Mouse (Mus musculus) forebrain, embryonic 10.5 days (tissue): ENCODE results near the gene Atf1. TPM values are rescaled to one million over a fixed set of nuclear protein-coding genes. Genes with fewer than 3 reads are reported as not detected.
A peak's percentile ranks its signal among the peaks of the same experiment; 100 is the strongest.
"Not testable (repeated sequence)": the region's sequence is repeated elsewhere in the genome, so short reads cannot be mapped to it uniquely, and the experiment has no call there.

Experiments used
- DNase-seq: peaks from one replicate; pipeline ENCODE4 v3.0.0-alpha.2; 2017; ENCODE audit warnings: low spot score; ENCODE audit errors: extremely low spot score
- H3K27ac ChIP-seq: fragments of 300-500 bp; sonication (generic); 2 replicates; pipeline ENCODE4 v1.5.1; 2016; ENCODE audit warnings: mild to moderate bottlenecking
- H3K27me3 ChIP-seq: fragments of 300-500 bp; sonication (generic); 2 replicates; pipeline ENCODE4 v1.6.1; 2016; ENCODE audit warnings: mild to moderate bottlenecking; ENCODE audit not compliant: poor library complexity, severe bottlenecking
- H3K36me3 ChIP-seq: fragments of 300-500 bp; sonication (generic); replicated peaks from 2 replicates; pipeline ENCODE4 v1.6.1; 2016; ENCODE audit warnings: mild to moderate bottlenecking, moderate library complexity
- H3K4me1 ChIP-seq: fragments of 300-500 bp; sonication (generic); 2 replicates; pipeline ENCODE4 v1.6.1; 2016
- H3K4me3 ChIP-seq: fragments of 300-500 bp; sonication (generic); 2 replicates; pipeline ENCODE4 v1.5.1; 2016; ENCODE audit warnings: mild to moderate bottlenecking, moderate library complexity
- H3K9me3 ChIP-seq: fragments of 300-500 bp; sonication (generic); 2 replicates; pipeline ENCODE4 v1.6.1; 2016; ENCODE audit warnings: mild to moderate bottlenecking, moderate library complexity
- WGBS: fragments of 180-500 bp; shearing (Covaris S2); methylation state at CpG from one replicate; pipeline ENCODE4 v1.1.7; 2016; 5-methylcytosine and 5-hydroxymethylcytosine counted together
- polyA plus RNA-seq: library from polyadenylated mRNA; unstranded; fragments of >200 nt; fragmentation: Nextera tagmentation; extraction: Ambion mirVana; gene quantifications from 2 replicates; pipeline ENCODE4 v1.2.1, GENCODE M21; 2016

Gene Atf1
- polyA plus RNA-seq, 1 experiment from 2014 or later, result 41.4 TPM

DNA sequence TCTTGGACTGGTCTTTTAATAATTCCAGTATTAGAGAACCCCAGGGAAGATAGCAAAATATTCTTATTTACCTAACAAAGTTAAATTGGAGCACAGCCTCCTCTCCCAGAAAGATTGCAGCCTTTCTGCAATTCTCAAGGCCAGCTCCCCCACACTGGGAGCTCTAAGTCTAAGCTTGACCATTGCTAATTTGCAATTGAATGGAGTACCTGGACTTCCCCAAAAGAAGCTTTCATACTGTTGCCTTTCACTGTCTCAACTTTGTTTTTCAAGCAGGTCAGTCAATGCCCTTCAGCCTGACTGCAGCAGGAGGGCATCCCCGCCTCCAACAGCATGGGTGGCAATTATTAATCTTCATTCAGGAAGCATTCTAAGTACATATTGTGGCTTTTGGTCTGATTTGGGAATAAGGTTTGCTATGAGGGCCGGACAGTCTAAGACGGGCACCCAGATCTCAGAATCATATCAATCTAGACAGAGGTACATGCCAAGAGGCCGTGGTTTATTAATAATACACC is 46.2 kb downstream of the Atf1 start:
- DNase-seq, H3K27ac ChIP-seq, H3K36me3 ChIP-seq, H3K4me3 ChIP-seq: not testable (repeated sequence)
- Histone ChIP-seq H3K4me1 (peaks cover 11% of the 10 kb centered on the region), H3K9me3 (peaks cover 14% of the 10 kb centered on the region; the same call in 1 of the 2 replicates), H3K27me3 (peaks cover 23% of the 10 kb centered on the region)
- 92% methylated on average over 4 of the region's 4 CpGs for WGBS

DNA sequence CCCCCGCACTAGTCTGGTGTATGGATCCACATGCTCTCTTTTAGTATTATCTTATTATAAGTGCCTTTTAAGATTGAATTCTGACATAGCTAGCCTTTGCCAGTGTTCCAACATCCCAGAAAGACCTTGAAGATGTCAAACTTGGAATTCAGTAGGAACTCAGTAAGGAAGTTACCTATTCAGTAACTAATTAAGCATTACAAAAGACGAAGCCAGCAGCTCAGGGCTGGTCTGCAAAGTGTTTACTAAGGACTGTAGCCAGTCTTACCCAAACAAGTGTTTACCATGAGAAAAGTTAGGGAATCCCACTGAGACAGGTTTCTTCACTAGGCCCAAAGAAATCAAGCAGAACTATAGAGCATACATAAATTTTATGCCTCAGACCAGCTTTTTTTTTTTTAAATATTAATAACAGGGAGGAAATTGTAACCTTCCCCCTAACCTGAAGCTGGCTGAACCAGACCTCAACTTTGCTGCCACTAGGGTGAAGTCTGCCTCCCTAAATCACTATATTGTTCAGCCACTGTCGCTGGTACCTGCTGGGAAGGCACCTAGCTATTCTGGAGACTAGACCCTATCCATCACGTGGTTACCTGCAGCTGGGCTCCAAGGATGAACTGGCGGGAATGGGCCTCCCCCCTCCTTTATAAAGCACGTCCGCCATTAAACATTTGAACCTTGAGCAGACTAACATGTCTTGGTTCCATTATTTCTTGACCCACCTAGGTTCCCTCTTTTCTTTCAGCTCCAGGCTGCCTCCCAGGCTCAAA is 47.4 kb downstream of the Atf1 start:
- Histone ChIP-seq H3K4me1 (peaks cover 4% of the 10 kb centered on the region), H3K27ac (no peak overlapping the region), H3K4me3 (no peak overlapping the region), H3K9me3 (peaks cover 14% of the 10 kb centered on the region; the same call in 1 of the 2 replicates), H3K27me3 (peaks cover 15% of the 10 kb centered on the region), H3K36me3 (no peaks in the 10 kb centered on the region)
- no peak for DNase-seq
- 90% methylated on average over 7 of the region's 7 CpGs for WGBS

DNA sequence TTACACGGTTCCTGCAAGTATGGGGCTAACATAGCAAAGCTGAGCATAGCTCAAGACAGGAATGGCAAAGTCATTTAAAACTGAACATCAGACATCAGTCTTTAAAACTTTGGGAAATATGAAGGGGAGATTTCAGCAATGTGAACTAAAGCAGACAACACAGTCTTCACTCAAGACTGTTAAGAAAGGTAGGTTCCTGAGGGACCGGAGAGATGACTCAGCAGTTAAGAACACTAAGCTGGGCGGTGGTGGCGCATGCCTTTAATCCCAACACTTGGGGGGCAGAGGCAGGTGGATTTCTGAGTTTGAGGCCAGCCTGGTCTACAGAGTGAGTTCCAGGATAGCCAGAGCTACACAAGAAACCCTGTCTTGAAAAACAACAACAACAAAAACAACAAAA is 48.8 kb downstream of the Atf1 start:
- Histone ChIP-seq H3K27me3 (0 out of 2 replicates have a peak, but pooled peaks cover 2% of the 10 kb centered on the region), H3K27ac (no peak overlapping the region), H3K4me3 (no peak overlapping the region), H3K36me3 (no peaks in the 10 kb centered on the region), H3K4me1 (no peaks in the 10 kb centered on the region), H3K9me3 (peaks cover 17% of the 10 kb centered on the region; the same call in 1 of the 2 replicates)
- no peak for DNase-seq
- WGBS, result 89% methylated on average over 4 of the region's 4 CpGs

DNA sequence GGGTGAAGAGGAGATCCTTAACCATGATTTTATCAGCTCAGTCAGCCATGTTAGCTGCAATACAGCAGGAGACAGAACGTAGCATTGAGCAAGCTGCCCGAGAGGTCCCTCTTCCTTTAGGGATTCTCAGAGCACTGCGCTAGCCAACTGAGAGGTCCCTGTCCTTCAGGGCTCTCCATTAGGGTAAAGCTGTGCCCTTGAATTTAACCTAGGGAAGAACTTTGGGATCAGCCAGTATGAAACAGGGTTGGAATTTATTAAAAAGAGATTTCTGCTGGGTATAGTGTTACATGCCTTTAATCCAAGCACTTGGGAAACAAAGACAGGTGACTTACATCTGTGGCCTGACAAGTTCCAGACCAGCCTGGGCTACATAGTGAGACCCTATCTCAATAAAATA is 50.0 kb downstream of the Atf1 start:
- Histone ChIP-seq H3K27me3 (no peaks in the 10 kb centered on the region), H3K27ac (no peak overlapping the region), H3K9me3 (peaks cover 15% of the 10 kb centered on the region; the same call in 1 of the 2 replicates), H3K36me3 (no peaks in the 10 kb centered on the region), H3K4me1 (no peaks in the 10 kb centered on the region), H3K4me3 (no peak overlapping the region)
- DNase-seq, result no peak
- 98% methylated on average over 3 of the region's 3 CpGs for WGBS

DNA sequence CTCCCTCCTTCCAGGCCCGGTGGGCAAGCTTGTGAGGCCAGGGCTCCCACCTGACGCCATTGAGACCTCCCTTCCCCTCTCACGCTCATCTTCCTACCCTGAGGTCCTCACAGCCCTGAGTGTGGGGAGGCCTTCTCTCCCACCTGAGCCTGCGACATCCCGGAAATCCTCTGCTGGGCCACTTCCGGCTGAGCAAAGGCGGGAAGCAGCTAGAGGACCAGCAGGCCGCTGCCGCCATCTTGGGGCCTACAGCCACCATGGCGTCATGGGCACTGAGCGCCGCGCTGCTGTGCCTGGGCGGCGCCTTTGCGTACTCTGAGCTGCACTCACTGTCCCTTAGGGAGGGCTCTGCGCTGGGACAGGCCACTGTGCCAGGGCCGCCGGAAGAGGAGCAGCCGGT is 53.0 kb downstream of the Atf1 start, which contains the start of gene Tmprss12:
Gene Tmprss12, plus strand, starts transcription at position 212 of the 400 bp plus-strand sequence.
- Histone ChIP-seq H3K27me3 (no peaks in the 10 kb centered on the region), H3K4me3 (no peak within 1 kb of the TSS), H3K4me1 (no peaks in the 10 kb centered on the region), H3K36me3 (no peaks in the 10 kb centered on the region), H3K9me3 (0 out of 2 replicates have a peak, but pooled peaks cover 5% of the 10 kb centered on the region), H3K27ac (no peak within 1 kb of the TSS)
- WGBS, result 96% methylated on average over 20 of the region's 20 CpGs
- no peak for DNase-seq

DNA sequence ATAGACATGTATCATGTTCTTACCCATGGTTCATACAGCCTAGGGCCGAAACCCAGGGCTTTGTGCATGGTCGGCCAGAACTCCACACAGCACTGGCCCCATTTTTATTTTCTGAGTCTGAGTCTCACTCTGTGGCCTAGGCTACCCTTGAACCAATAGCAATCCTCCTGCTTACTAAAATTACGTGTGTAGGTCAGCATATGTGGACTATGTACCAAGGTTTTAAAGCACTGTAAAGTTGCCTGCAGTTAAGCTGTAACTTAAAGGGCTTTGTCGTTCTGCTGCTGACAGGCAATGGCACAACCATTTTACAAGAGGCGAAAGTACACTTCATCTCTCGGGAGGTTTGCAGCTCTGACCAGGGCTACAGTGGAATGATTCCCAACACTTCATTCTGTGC is 61.4 kb downstream of the Atf1 start:
- Histone ChIP-seq H3K27ac (no peak overlapping the region), H3K4me1 (no peaks in the 10 kb centered on the region), H3K36me3 (no peaks in the 10 kb centered on the region), H3K9me3 (no peaks in the 10 kb centered on the region; the same call in 1 of the 2 replicates), H3K4me3 (no peak overlapping the region), H3K27me3 (no peaks in the 10 kb centered on the region)
- DNase-seq, result no peak
- 90% methylated on average over 6 of the region's 6 CpGs for WGBS

DNA sequence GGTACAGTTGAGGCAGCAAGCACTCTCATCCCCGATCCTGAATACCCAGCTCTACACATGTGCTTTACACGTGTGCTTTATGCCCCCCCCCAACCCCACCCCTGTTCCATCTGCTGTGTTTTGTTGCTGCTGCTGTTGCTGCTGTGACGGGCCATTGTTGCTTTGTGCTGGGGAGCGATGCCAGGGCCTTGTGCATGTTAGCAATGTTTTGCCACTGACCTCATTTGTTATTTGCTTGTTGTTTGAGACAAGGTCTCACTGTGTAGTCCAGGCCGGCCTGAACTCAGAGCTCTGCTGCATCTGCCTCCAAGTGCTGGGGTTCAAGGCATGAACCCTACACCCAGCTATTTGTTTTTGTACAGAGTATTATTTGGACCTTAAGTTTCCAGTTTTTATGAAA is 63.2 kb downstream of the Atf1 start:
- WGBS, result 87% methylated on average over 5 of the region's 5 CpGs
- no peaks in the 10 kb centered on the region for H3K27me3 ChIP-seq
- H3K36me3 ChIP-seq, result no peaks in the 10 kb centered on the region
- peaks cover 4% of the 10 kb centered on the region for H3K4me1 ChIP-seq
- 0 out of 2 replicates have a peak overlapping the region, but pooled peaks have one; percentile 15 for H3K27ac ChIP-seq
- no peaks in the 10 kb centered on the region; the same call in 1 of the 2 replicates for H3K9me3 ChIP-seq
- H3K4me3 ChIP-seq, result no peak overlapping the region
- DNase-seq, result no peak

DNA sequence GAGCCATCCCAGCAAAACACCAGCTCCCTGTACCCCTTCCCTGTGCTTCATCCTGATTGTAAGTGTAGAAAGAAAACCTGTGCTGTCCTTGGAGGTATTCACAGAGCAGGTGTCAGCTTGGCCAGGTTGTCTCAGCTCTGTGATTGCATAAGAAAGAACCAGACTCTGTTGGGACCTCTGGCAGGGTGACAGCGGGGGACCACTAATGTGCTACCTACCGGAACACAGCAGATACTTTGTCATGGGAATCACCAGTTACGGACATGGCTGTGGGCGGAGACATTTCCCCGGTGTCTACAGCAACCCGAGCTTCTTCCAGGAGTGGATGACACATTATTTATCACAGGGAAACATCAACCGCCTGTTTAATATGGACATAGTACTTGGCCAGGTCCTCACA is 64.7 kb downstream of the Atf1 start:
- Histone ChIP-seq H3K27ac (no peak overlapping the region), H3K27me3 (no peaks in the 10 kb centered on the region), H3K4me3 (no peak overlapping the region), H3K36me3 (no peaks in the 10 kb centered on the region), H3K4me1 (peaks cover 4% of the 10 kb centered on the region), H3K9me3 (no peaks in the 10 kb centered on the region; the same call in 1 of the 2 replicates)
- no peak for DNase-seq
- 84% methylated on average over 7 of the region's 7 CpGs for WGBS

DNA sequence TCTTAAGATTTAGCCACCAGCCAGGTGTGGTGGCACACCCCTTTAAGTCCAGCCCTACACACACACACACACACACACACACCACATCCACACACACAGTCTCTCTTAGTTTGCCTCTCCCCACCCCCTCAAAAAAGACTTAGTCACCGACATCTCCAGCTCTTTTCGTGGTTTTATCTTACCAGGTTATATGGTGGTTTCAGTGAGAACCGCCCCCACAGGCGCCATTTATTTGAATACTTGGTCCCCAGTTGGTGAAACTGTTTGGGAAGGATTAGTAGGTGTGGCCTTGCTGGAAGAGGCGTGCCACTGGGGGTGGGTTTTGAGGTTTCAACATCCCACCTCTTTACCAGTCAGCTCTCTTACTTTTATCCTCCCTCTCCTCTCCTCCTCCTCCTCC is 70.2 kb downstream of the Atf1 start:
- Histone ChIP-seq H3K27ac (no peak overlapping the region), H3K27me3 (no peaks in the 10 kb centered on the region), H3K4me3 (no peak overlapping the region), H3K9me3 (no peaks in the 10 kb centered on the region), H3K36me3 (no peaks in the 10 kb centered on the region), H3K4me1 (peaks cover 9% of the 10 kb centered on the region)
- no peak for DNase-seq
- WGBS, result 91% methylated on average over 5 of the region's 5 CpGs

DNA sequence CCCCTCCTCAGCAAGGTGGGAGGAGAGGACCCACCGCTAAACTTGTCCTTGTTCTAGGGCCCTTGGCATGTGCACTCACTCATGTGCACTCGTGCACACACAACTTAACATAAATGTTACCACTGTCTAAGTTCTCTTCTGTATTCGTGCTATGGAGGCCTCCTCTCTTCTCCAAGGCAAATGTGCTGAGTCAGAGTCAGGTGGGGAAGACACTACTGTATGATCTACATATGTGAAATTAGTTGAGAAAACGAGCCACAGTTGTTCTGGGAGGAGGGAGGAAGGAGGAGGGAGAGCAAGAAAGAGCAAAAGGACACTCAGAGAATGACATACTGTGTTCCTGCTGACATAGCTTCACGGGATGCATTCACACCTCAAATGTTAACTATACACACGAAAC is 72.9 kb downstream of the Atf1 start:
- no peaks in the 10 kb centered on the region for H3K9me3 ChIP-seq
- WGBS, result 89% methylated on average over 6 of the region's 6 CpGs
- H3K36me3 ChIP-seq, result no peaks in the 10 kb centered on the region
- no peak overlapping the region for H3K27ac ChIP-seq
- H3K4me1 ChIP-seq, result peaks cover 28% of the 10 kb centered on the region
- no peak for DNase-seq
- no peaks in the 10 kb centered on the region for H3K27me3 ChIP-seq
- no peak overlapping the region for H3K4me3 ChIP-seq

DNA sequence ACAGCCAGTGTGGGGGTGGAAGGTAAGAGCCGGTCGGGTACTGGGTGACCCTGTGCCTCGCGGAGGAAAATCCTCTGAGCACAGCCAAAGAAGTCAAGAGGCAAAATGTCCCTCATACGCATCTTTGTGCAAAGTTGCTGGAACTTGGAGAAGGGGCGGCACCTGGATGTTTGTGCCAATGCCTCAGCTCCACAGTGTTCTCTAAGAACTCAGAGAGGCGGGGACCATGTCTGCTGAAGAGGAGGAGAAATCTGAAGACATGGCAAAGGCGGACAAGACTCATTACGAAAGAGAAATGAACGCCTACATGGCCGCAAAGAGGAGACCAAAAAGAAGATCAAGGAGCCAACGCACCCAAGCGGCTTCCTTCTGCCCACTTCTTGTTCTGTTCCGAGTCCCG is 73.9 kb downstream of the Atf1 start:
- H3K4me3 ChIP-seq, result no peak overlapping the region
- no peak for DNase-seq
- 80% methylated on average over 15 of the region's 15 CpGs for WGBS
- no peaks in the 10 kb centered on the region for H3K36me3 ChIP-seq
- no peak overlapping the region for H3K27ac ChIP-seq
- no peaks in the 10 kb centered on the region for H3K27me3 ChIP-seq
- H3K9me3 ChIP-seq, result no peaks in the 10 kb centered on the region
- peaks cover 33% of the 10 kb centered on the region for H3K4me1 ChIP-seq

DNA sequence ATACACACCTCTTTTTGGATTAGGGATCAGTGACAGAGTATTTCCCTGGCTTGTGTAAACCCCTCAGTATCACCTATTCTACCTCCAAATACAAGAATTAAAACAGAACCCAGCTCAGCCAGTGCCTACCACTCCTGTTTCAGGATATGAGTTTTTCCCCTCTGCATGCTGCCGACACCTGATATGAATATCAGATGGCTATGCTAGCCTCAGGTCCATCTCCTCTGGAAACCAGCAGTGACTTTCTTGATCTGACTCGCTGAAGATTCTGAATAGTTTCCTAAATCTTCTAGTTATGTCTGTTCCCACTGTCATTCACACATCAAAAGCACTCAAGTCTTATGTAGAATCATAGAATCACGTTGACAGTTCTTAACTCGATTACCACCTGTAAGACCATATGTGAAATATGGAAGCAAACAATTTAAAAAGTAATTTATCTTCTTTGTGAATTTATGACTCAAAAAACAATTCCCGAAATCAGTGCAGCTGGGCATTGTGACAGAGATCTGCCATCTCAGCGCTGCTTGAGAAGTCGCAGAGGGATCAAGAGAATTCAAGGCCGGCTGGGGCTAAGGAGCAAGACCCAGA is 75.9 kb downstream of the Atf1 start:
- Histone ChIP-seq H3K36me3 (no peaks in the 10 kb centered on the region), H3K27me3 (no peaks in the 10 kb centered on the region), H3K27ac (peak overlapping the region; percentile 90), H3K4me1 (peaks cover 33% of the 10 kb centered on the region), H3K9me3 (no peaks in the 10 kb centered on the region), H3K4me3 (peak overlapping the region; percentile 60)
- no peak for DNase-seq
- WGBS, result 60% methylated on average over 8 of the region's 8 CpGs
